Mouse (Mus musculus): Measurements from ENCODE around the gene Pnldc1. TPM values are rescaled to one million over a fixed set of nuclear protein-coding genes. Genes with fewer than 3 reads are reported as not detected.

Gene Pnldc1
- polyA plus RNA-seq, 1 experiment from 2014 or later: 1.0 TPM

- no peak for DNase-seq (ENCODE audit: low spot score)
- WGBS: 79% methylated on average over 6 of the region's 6 CpGs
- ATAC-seq (ENCODE audit: low FRiP score): no peak
Measured at GRCm38 (mm10) chr17:12843826-12844225, 66.2 kb downstream of the Pnldc1 start.

GRCm38 (mm10) chr17:12839475-12840267 lies 70.4 kb downstream of the Pnldc1 start:
- 70% methylated on average over 10 of the region's 10 CpGs for WGBS
- no peak overlapping the region for H3K4me3 ChIP-seq (ENCODE audit: low read depth, low read length)
- DNase-seq (ENCODE audit: low spot score) (no peak), ATAC-seq (ENCODE audit: low FRiP score) (no peak)
- H3K27me3 ChIP-seq (ENCODE audit: control insufficient read depth, insufficient read depth, low read length): no peaks in the 10 kb centered on the region
- H3K36me3 ChIP-seq (ENCODE audit: control insufficient read depth, insufficient read depth, low read length): no peaks in the 10 kb centered on the region
- no peak overlapping the region for H3K4me2 ChIP-seq (replicated peaks; ENCODE audit: low read depth, low read length)
- H3K9ac ChIP-seq (ENCODE audit: low read depth, low read length): no peak overlapping the region
- H3K4me1 ChIP-seq (replicated peaks; ENCODE audit: control insufficient read depth, insufficient read depth, low read length): no peaks in the 10 kb centered on the region
- no peak overlapping the region for H3K27ac ChIP-seq (ENCODE audit: low read depth, low read length)
- H3K9me3 ChIP-seq (ENCODE audit: control insufficient read depth, low read length): no peaks in the 10 kb centered on the region

More at GRCm38 (mm10) chr17:12843826-12844225, 66.2 kb downstream of the Pnldc1 start:
- Histone ChIP-seq H3K4me3 (ENCODE audit: low read depth, low read length) (no peak overlapping the region), H3K27ac (ENCODE audit: low read depth, low read length) (no peak overlapping the region), H3K9me3 (ENCODE audit: control insufficient read depth, low read length) (no peaks in the 10 kb centered on the region), H3K4me2 (replicated peaks; ENCODE audit: low read depth, low read length) (no peak overlapping the region), H3K9ac (ENCODE audit: low read depth, low read length) (no peak overlapping the region), H3K36me3 (ENCODE audit: control insufficient read depth, insufficient read depth, low read length) (no peaks in the 10 kb centered on the region), H3K27me3 (ENCODE audit: control insufficient read depth, insufficient read depth, low read length) (no peaks in the 10 kb centered on the region), H3K4me1 (replicated peaks; ENCODE audit: control insufficient read depth, insufficient read depth, low read length) (no peaks in the 10 kb centered on the region)

Other genes starting within 250 kb of the Pnldc1 start
- gene Slc22a1, start 234.4 kb downstream of the Pnldc1 start, polyA plus RNA-seq (2014; fragmentation: Nextera tagmentation; extraction: Ambion mirVana): not detected in 2 replicates
- 16.9 and 18.7 TPM in 2 replicates for gene Igf2r, start 140.6 kb downstream of the Pnldc1 start, polyA plus RNA-seq (2014; fragmentation: Nextera tagmentation; extraction: Ambion mirVana)
- gene Mas1, start 42.1 kb downstream of the Pnldc1 start, polyA plus RNA-seq (2014; fragmentation: Nextera tagmentation; extraction: Ambion mirVana): 0.08 and 0.14 TPM in 2 replicates
- gene Mrgprh, start 34.2 kb downstream of the Pnldc1 start, polyA plus RNA-seq (2014; fragmentation: Nextera tagmentation; extraction: Ambion mirVana): not detected in 2 replicates
- 546 and 558 TPM in 2 replicates for gene Tcp1, start 5.5 kb upstream of the Pnldc1 start, polyA plus RNA-seq (2014; fragmentation: Nextera tagmentation; extraction: Ambion mirVana)
- gene Mrpl18, start 6.1 kb upstream of the Pnldc1 start, polyA plus RNA-seq (2014; fragmentation: Nextera tagmentation; extraction: Ambion mirVana): 162 and 171 TPM in 2 replicates
- 0.71 and 1.2 TPM in 2 replicates for gene Acat3, start 30.4 kb upstream of the Pnldc1 start, polyA plus RNA-seq (2014; fragmentation: Nextera tagmentation; extraction: Ambion mirVana)
- 244 and 372 TPM in 2 replicates for gene Acat2, start 50.5 kb upstream of the Pnldc1 start, polyA plus RNA-seq (2014; fragmentation: Nextera tagmentation; extraction: Ambion mirVana)
- 130 and 133 TPM in 2 replicates for gene Wtap, start 83.9 kb upstream of the Pnldc1 start, polyA plus RNA-seq (2014; fragmentation: Nextera tagmentation; extraction: Ambion mirVana)
- 120 and 127 TPM in 2 replicates for gene Sod2, start 96.6 kb upstream of the Pnldc1 start, polyA plus RNA-seq (2014; fragmentation: Nextera tagmentation; extraction: Ambion mirVana)
- 0.25 TPM in 1 of 2 replicates, not detected in the other for gene Gpr31b, start 142.1 kb upstream of the Pnldc1 start, polyA plus RNA-seq (2014; fragmentation: Nextera tagmentation; extraction: Ambion mirVana)
- gene Tcp10b, start 150.9 kb upstream of the Pnldc1 start, polyA plus RNA-seq (2014; fragmentation: Nextera tagmentation; extraction: Ambion mirVana): 0.23 TPM in 1 of 2 replicates, not detected in the other
- not detected in 2 replicates for gene Unc93a, start 221.6 kb upstream of the Pnldc1 start, polyA plus RNA-seq (2014; fragmentation: Nextera tagmentation; extraction: Ambion mirVana)